8 mouse cellular contexts compared by ENCODE assay signal in the genomic region with DNA sequence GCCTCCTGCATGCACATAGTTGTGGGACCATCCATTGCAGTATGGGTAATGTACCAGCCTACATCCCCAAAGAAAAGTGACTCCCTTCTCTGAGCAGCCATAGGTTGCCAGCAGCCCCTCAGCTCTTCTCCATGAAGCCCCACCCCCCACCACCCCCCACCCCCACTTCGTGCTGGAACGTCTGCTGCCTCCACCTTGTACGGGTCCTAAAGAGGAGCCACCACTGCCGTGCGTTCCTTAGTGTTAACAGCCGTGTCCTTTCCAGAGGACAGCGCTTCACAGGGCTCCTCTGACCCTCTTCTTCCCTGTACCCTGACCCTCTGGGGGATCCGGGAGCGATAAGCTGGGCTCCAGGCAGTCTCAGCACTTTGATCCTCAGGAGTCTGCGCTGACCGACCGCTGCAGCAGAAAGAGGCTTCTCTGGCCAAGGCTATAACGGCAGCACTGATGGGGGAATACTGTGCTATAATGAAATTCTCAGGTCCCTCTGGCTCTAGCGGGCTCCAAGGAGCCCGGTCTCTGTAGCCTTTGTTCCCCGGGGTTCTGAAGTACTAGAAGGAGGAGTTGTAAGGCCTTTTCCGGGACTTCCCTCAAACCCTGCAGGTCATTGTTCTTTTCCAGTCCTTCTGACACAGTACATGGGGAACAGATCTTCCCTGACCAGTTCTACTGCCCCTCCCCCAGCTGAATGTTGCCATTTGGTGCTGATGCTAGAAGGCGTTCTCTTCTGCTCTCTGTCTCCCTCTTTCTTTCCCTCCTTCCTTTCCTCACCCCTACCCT. TPM values are rescaled to one million over a fixed set of nuclear protein-coding genes. Genes with fewer than 3 reads are reported as not detected.
DNase-seq lines count a peak whose midpoint lies in the region; ATAC-seq and TF ChIP-seq lines count a peak whose summit lies in the region.

No protein-coding gene starts in this region.

- H3K9ac ChIP-seq in hindbrain, postnatal 0 days (replicated peaks; ENCODE audit: low read length), result peak overlapping the region; percentile 65
- peak overlapping the region; percentile 29 for H3K9ac ChIP-seq in lung, embryonic 15.5 days
- 0 out of 2 replicates have a peak overlapping the region, but pooled peaks have one; percentile 9 for H3K9ac ChIP-seq in stomach, embryonic 15.5 days

- no peak for TF ChIP-seq CTCF in layer of hippocampus, adult 2 months (conservative IDR thresholded peaks at IDR 0.05)
- TF ChIP-seq CTCF in embryonic fibroblast, embryonic 13.5 days (IDR thresholded peaks at IDR 0.05; ENCODE audit: borderline replicate concordance, insufficient read depth, low read length), result no peak
- peak; percentile 35 for TF ChIP-seq CTCF in hindbrain, postnatal 0 days (IDR thresholded peaks at IDR 0.05; ENCODE audit: low read depth)

- peak overlapping the region; percentile 72 for H3K4me2 ChIP-seq in hindbrain, postnatal 0 days (ENCODE audit: low read depth, low read length)
- H3K4me2 ChIP-seq in lung, embryonic 15.5 days, result peak overlapping the region; percentile 71
- peak overlapping the region; percentile 62 for H3K4me2 ChIP-seq in stomach, embryonic 15.5 days

- no peaks in the 10 kb centered on the region for H3K36me3 ChIP-seq in hindbrain, postnatal 0 days (ENCODE audit: insufficient read depth, low read length)
- H3K36me3 ChIP-seq in lung, embryonic 15.5 days, result no peaks in the 10 kb centered on the region
- no peaks in the 10 kb centered on the region for H3K36me3 ChIP-seq in stomach, embryonic 15.5 days

- H3K4me1 ChIP-seq in embryonic fibroblast, embryonic 13.5 days (ENCODE audit: control insufficient read depth, insufficient read depth, low read length), result no peaks in the 10 kb centered on the region
- H3K4me1 ChIP-seq in hindbrain, postnatal 0 days (ENCODE audit: insufficient read depth, low read length), result no peaks in the 10 kb centered on the region
- peaks cover 17% of the 10 kb centered on the region for H3K4me1 ChIP-seq in lung, embryonic 15.5 days
- H3K4me1 ChIP-seq in stomach, embryonic 15.5 days, result peaks cover 14% of the 10 kb centered on the region; the same call in 1 of the 2 replicates

- 1% methylated on average over 18 of the region's 18 CpGs for WGBS in hindbrain, postnatal 0 days
- WGBS in lung, embryonic 15.5 days, result 2% methylated on average over 18 of the region's 18 CpGs
- 2% methylated on average over 18 of the region's 18 CpGs for WGBS in stomach, embryonic 15.5 days

- peak; percentile 81 for ATAC-seq in hindbrain, postnatal 0 days
- ATAC-seq in lung, embryonic 15.5 days (ENCODE audit: borderline replicate concordance, extremely low read depth, low FRiP score, low TSS enrichment), result peak; percentile 55; the same call in 1 of the 2 replicates
- ATAC-seq in stomach, embryonic 15.5 days (ENCODE audit: insufficient read depth, low FRiP score, low read depth), result peak; percentile 50; the same call in 1 of the 2 replicates

- peak overlapping the region; percentile 55 for H3K4me3 ChIP-seq in layer of hippocampus, adult 2 months
- H3K4me3 ChIP-seq in embryonic fibroblast, embryonic 13.5 days (ENCODE audit: insufficient read depth, low read length), result peak overlapping the region; percentile 0; the same call in 1 of the 2 replicates
- peak overlapping the region; percentile 43 for H3K4me3 ChIP-seq in hindbrain, postnatal 0 days (ENCODE audit: low read length)
- H3K4me3 ChIP-seq in lung, embryonic 15.5 days, result peak overlapping the region; percentile 35
- H3K4me3 ChIP-seq in stomach, embryonic 15.5 days (replicated peaks), result peak overlapping the region; percentile 32

- no peak for TF ChIP-seq POLR2A in embryonic fibroblast, embryonic 13.5 days (IDR thresholded peaks at IDR 0.05; ENCODE audit: low read depth, low read length)

- no peak for DNase-seq in layer of hippocampus, adult 2 months (ENCODE audit: low spot score in 2 of 2)
- DNase-seq in layer of hippocampus, adult 9-11 months, result no peak
- peak; percentile 52 for DNase-seq in cerebellum, adult 11 months
- DNase-seq in hindbrain, postnatal 0 days (ENCODE audit: low spot score), result peak; percentile 66
- DNase-seq in gastrocnemius, postnatal 10 days, result no peak

- H3K27me3 ChIP-seq in hindbrain, postnatal 0 days (ENCODE audit: insufficient read depth, low read length), result no peaks in the 10 kb centered on the region
- H3K27me3 ChIP-seq in lung, embryonic 15.5 days, result no peaks in the 10 kb centered on the region
- no peaks in the 10 kb centered on the region for H3K27me3 ChIP-seq in stomach, embryonic 15.5 days (replicated peaks)

- H3K9me3 ChIP-seq in hindbrain, postnatal 0 days (ENCODE audit: low read length), result no peaks in the 10 kb centered on the region
- H3K9me3 ChIP-seq in lung, embryonic 15.5 days, result no peaks in the 10 kb centered on the region
- H3K9me3 ChIP-seq in stomach, embryonic 15.5 days, result no peaks in the 10 kb centered on the region

- H3K27ac ChIP-seq in layer of hippocampus, adult 2 months, result peak overlapping the region; percentile 61; the same call in 1 of the 2 replicates
- H3K27ac ChIP-seq in embryonic fibroblast, embryonic 13.5 days (ENCODE audit: insufficient read depth, low read length), result no peak overlapping the region
- peak overlapping the region; percentile 78 for H3K27ac ChIP-seq in hindbrain, postnatal 0 days
- no peak overlapping the region for H3K27ac ChIP-seq in lung, embryonic 15.5 days
- H3K27ac ChIP-seq in stomach, embryonic 15.5 days, result no peak overlapping the region

RNA-seq across cellular contexts. Expression of a gene that starts 10.1 kb away (rescaled TPM):
- total RNA-seq in layer of hippocampus, adult 2 months (2021), result 10 to 100 TPM; 47.3 to 53.6 TPM
- 54.8 and 60.4 TPM in 2 replicates for polyA plus RNA-seq in embryonic fibroblast, embryonic 13.5 days (2011; ENCODE audit: insufficient read length, low read depth, missing spikeins)
- 62.4 and 63.7 TPM in 2 replicates for total RNA-seq in hindbrain, postnatal 0 days (2014; rRNA removed)
- polyA plus RNA-seq in hindbrain, postnatal 0 days (2015; fragmentation: Nextera tagmentation; extraction: Ambion mirVana), result 76.1 and 76.2 TPM in 2 replicates
- polyA plus RNA-seq in lung, embryonic 15.5 days (2015; fragmentation: Nextera tagmentation; extraction: Ambion mirVana), result 83.6 and 87.0 TPM in 2 replicates
- 66.6 and 71.7 TPM in 2 replicates for polyA plus RNA-seq in stomach, embryonic 15.5 days (2015; fragmentation: Nextera tagmentation; extraction: Ambion mirVana)
- 10 to 100 TPM; 32.8 to 35.3 TPM for total RNA-seq in gastrocnemius, postnatal 10 days (2021)

RNA-seq across cellular contexts. Expression of a gene that starts 27.0 kb away (rescaled TPM):
- total RNA-seq in layer of hippocampus, adult 2 months (2021), result 1 to 10 TPM; 4.4 to 4.8 TPM
- polyA plus RNA-seq in embryonic fibroblast, embryonic 13.5 days (2011; ENCODE audit: insufficient read length, low read depth, missing spikeins), result 21.4 and 33.1 TPM in 2 replicates
- 19.1 and 28.9 TPM in 2 replicates for total RNA-seq in hindbrain, postnatal 0 days (2014; rRNA removed)
- 21.2 and 23.8 TPM in 2 replicates for polyA plus RNA-seq in hindbrain, postnatal 0 days (2015; fragmentation: Nextera tagmentation; extraction: Ambion mirVana)
- 58.1 and 68.7 TPM in 2 replicates for polyA plus RNA-seq in lung, embryonic 15.5 days (2015; fragmentation: Nextera tagmentation; extraction: Ambion mirVana)
- 48.3 and 49.3 TPM in 2 replicates for polyA plus RNA-seq in stomach, embryonic 15.5 days (2015; fragmentation: Nextera tagmentation; extraction: Ambion mirVana)
- total RNA-seq in gastrocnemius, postnatal 10 days (2021), result 10 to 100 TPM in 1 of 2 experiments, 1 to 10 TPM in 1; 9.2 to 10.7 TPM

RNA-seq across cellular contexts. Expression of a gene that starts 49.9 kb away (rescaled TPM):
- 1 to 10 TPM; 1.1 to 1.8 TPM for total RNA-seq in layer of hippocampus, adult 2 months (2021)
- polyA plus RNA-seq in embryonic fibroblast, embryonic 13.5 days (2011; ENCODE audit: insufficient read length, low read depth, missing spikeins), result 39.4 and 44.3 TPM in 2 replicates
- 9.8 and 11.2 TPM in 2 replicates for total RNA-seq in hindbrain, postnatal 0 days (2014; rRNA removed)
- polyA plus RNA-seq in hindbrain, postnatal 0 days (2015; fragmentation: Nextera tagmentation; extraction: Ambion mirVana), result 5.7 and 6.1 TPM in 2 replicates
- polyA plus RNA-seq in lung, embryonic 15.5 days (2015; fragmentation: Nextera tagmentation; extraction: Ambion mirVana), result 49.0 and 52.8 TPM in 2 replicates
- 30.8 and 32.0 TPM in 2 replicates for polyA plus RNA-seq in stomach, embryonic 15.5 days (2015; fragmentation: Nextera tagmentation; extraction: Ambion mirVana)
- 1 to 10 TPM; 7.5 to 9.9 TPM for total RNA-seq in gastrocnemius, postnatal 10 days (2021)

RNA-seq across cellular contexts. Expression of a gene that starts 51.5 kb away (rescaled TPM):
- 10 to 100 TPM; 23.9 to 24.0 TPM for total RNA-seq in layer of hippocampus, adult 2 months (2021)
- 0.94 TPM in 1 of 2 replicates, not detected in the other for polyA plus RNA-seq in embryonic fibroblast, embryonic 13.5 days (2011; ENCODE audit: insufficient read length, low read depth, missing spikeins)
- 28.1 and 32.8 TPM in 2 replicates for total RNA-seq in hindbrain, postnatal 0 days (2014; rRNA removed)
- 25.2 and 25.3 TPM in 2 replicates for polyA plus RNA-seq in hindbrain, postnatal 0 days (2015; fragmentation: Nextera tagmentation; extraction: Ambion mirVana)
- polyA plus RNA-seq in lung, embryonic 15.5 days (2015; fragmentation: Nextera tagmentation; extraction: Ambion mirVana), result 14.6 and 16.2 TPM in 2 replicates
- 1.6 and 2.3 TPM in 2 replicates for polyA plus RNA-seq in stomach, embryonic 15.5 days (2015; fragmentation: Nextera tagmentation; extraction: Ambion mirVana)
- under 1 TPM in 1 of 2 experiments, not detected in 1; 0.14 TPM for total RNA-seq in gastrocnemius, postnatal 10 days (2021)

Comparison
In these comparisons a context has a peak if more than half of its experiments do, and no peak if none do; other contexts are left out.
1. DNase-seq: peak in cerebellum, adult 11 months (single experiment) and hindbrain, postnatal 0 days (single experiment); none in layer of hippocampus, adult 2 months (0 of 2), layer of hippocampus, adult 9-11 months (single experiment) and gastrocnemius, postnatal 10 days (single experiment).
2. H3K27ac ChIP-seq: peak in layer of hippocampus, adult 2 months (single experiment) and hindbrain, postnatal 0 days (single experiment); none in embryonic fibroblast, embryonic 13.5 days (single experiment), lung, embryonic 15.5 days (single experiment) and stomach, embryonic 15.5 days (single experiment).
3. H3K4me3 ChIP-seq: peak in every context shown above with its lines; median percentile 55 in layer of hippocampus, adult 2 months; 43 in hindbrain, postnatal 0 days; 35 in lung, embryonic 15.5 days; 32 in stomach, embryonic 15.5 days; 0 in embryonic fibroblast, embryonic 13.5 days.
4. H3K9ac ChIP-seq: peak in every context shown above with its lines; median percentile 65 in hindbrain, postnatal 0 days; 29 in lung, embryonic 15.5 days; 9 in stomach, embryonic 15.5 days.
5. Peak in every context shown above with its lines, with median percentiles within 50 percentile points of each other: ATAC-seq and H3K4me2 ChIP-seq.